Mouse (Mus musculus) limb, embryonic 15.5 days (tissue): Measurements from ENCODE around the gene Map3k4. TPM values are rescaled to one million over a fixed set of nuclear protein-coding genes. Genes with fewer than 3 reads are reported as not detected.
"Not testable (repeated sequence)": the region's sequence is repeated elsewhere in the genome, so short reads cannot be mapped to it uniquely, and the experiment has no call there.

Experiments used
- ATAC-seq: fragments of 200-750 bp; cut with Nextera tagmentation; 2 replicates; pipeline ENCODE4 v1.8.0; 2017; ENCODE audit warnings: low read depth, moderate TSS enrichment; ENCODE audit not compliant: insufficient number of reproducible peaks, low FRiP score, low TSS enrichment
- H3K27ac ChIP-seq: fragments of 300-500 bp; sonication (generic); 2 replicates; pipeline ENCODE4 v1.5.1; 2015; ENCODE audit warnings: moderate library complexity, mild to moderate bottlenecking, inconsistent platforms
- H3K27me3 ChIP-seq: fragments of 300-500 bp; sonication (generic); 2 replicates; pipeline ENCODE4 v1.6.1; 2015; ENCODE audit warnings: inconsistent platforms
- H3K36me3 ChIP-seq: fragments of 300-500 bp; sonication (generic); 2 replicates; pipeline ENCODE4 v1.6.1; 2015; ENCODE audit warnings: inconsistent platforms
- H3K4me1 ChIP-seq: fragments of 300-500 bp; sonication (generic); 2 replicates; pipeline ENCODE4 v1.6.1; 2015; ENCODE audit warnings: inconsistent platforms
- H3K4me2 ChIP-seq: fragments of 300-500 bp; sonication (generic); 2 replicates; pipeline ENCODE4 v1.6.1; 2015; ENCODE audit warnings: mild to moderate bottlenecking, inconsistent platforms
- H3K4me3 ChIP-seq: fragments of 300-500 bp; sonication (generic); 2 replicates; pipeline ENCODE4 v1.5.1; 2015; ENCODE audit warnings: mild to moderate bottlenecking, inconsistent platforms
- H3K9ac ChIP-seq: fragments of 300-500 bp; sonication (generic); 2 replicates; pipeline ENCODE4 v1.6.1; 2015; ENCODE audit warnings: inconsistent platforms
- H3K9me3 ChIP-seq: fragments of 300-500 bp; sonication (generic); 2 replicates; pipeline ENCODE4 v1.6.1; 2016; ENCODE audit warnings: inconsistent platforms
- WGBS: fragments of 180-500 bp; shearing (Covaris S2); methylation state at CpG from one replicate; pipeline ENCODE4 v1.1.7; 2015; 5-methylcytosine and 5-hydroxymethylcytosine counted together
- polyA plus RNA-seq: library from polyadenylated mRNA; unstranded; fragments of >200 nt; fragmentation: Nextera tagmentation; extraction: Ambion mirVana; gene quantifications from 2 replicates; pipeline ENCODE4 v1.2.1, GENCODE M21; 2015

Gene Map3k4
- polyA plus RNA-seq, 1 experiment from 2014 or later: 38.8 TPM

DNA sequence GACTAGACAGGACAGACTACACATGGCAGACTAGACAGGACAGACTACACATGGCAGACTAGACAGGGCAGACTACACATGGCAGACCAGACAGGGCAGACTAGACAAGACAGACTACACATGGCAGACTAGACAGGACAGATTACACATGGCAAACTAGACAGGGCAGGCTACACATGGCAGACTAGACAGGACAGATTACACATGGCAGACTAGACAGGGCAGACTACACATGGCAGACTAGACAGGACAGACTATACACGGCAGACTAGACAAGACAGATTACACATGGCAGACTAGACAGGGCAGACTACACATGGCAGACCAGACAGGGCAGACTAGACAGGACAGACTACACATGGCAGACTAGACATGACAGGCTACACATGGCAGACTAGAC is 28.8 kb downstream of the Map3k4 start:
- not testable (repeated sequence) for ATAC-seq, H3K27ac ChIP-seq, H3K9ac ChIP-seq, H3K4me2 ChIP-seq, H3K4me3 ChIP-seq, H3K9me3 ChIP-seq, H3K27me3 ChIP-seq, H3K36me3 ChIP-seq
- peaks cover 32% of the 10 kb centered on the region for H3K4me1 ChIP-seq
- WGBS: 92% methylated on average over 1 of the region's 1 CpGs

DNA sequence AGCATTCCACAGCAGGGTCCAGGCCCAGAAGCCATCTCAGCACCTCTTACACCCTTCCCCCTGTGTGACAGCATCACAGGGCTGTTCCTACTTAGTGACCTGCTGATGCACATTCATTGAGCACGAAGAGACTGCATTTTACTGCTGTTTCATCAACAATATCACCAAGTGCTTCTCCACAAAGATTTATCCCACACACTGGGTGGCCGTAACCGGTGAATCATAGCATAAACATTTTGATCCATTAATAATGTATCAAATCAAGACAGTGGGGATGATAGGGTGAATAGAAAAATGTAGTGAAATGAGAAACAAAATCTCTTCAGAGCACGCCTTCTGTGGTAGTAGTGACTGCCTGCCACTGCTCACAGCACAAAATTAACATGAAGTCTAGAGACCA is 29.7 kb downstream of the Map3k4 start:
- no peaks in the 10 kb centered on the region for H3K27me3 ChIP-seq
- H3K36me3 ChIP-seq: 0 out of 2 replicates have a peak, but pooled peaks cover 3% of the 10 kb centered on the region
- WGBS: 90% methylated on average over 4 of the region's 4 CpGs
- ATAC-seq: no peak
- H3K9me3 ChIP-seq: no peaks in the 10 kb centered on the region
- H3K4me1 ChIP-seq: peaks cover 23% of the 10 kb centered on the region
- H3K27ac ChIP-seq: no peak overlapping the region
- H3K4me3 ChIP-seq: no peak overlapping the region
- no peak overlapping the region for H3K4me2 ChIP-seq
- no peak overlapping the region for H3K9ac ChIP-seq

DNA sequence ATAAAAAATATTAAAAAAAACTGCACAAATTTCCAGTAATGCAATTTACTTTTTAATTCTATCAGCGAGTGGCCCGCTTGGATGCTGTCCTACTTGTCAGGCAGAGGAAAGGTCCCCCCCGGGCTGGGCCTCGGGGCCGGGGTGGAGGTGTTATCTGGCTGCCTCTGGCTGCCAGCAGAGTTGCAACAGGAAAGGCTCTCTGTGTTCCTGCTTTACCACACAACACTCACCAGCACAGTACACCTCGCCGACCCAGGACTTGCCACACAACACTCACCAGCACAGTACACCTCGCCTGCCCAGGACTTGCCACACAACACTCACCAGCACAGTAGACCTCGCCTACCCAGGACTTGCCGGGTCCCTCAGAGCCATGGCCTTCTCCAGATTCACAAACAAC is 38.8 kb downstream of the Map3k4 start:
- no peak for ATAC-seq
- Histone ChIP-seq H3K27ac (no peak overlapping the region), H3K4me2 (no peak overlapping the region), H3K9me3 (peaks cover 5% of the 10 kb centered on the region; the same call in 1 of the 2 replicates), H3K9ac (no peak overlapping the region), H3K4me3 (no peak overlapping the region), H3K36me3 (peaks cover 11% of the 10 kb centered on the region; the same call in 1 of the 2 replicates), H3K27me3 (no peaks in the 10 kb centered on the region), H3K4me1 (peaks cover 21% of the 10 kb centered on the region)
- 79% methylated on average over 10 of the region's 10 CpGs for WGBS

GRCm38 (mm10) chr17:12278073-12278472 is 40.5 kb downstream of the Map3k4 start:
- Histone ChIP-seq H3K4me1 (peaks cover 21% of the 10 kb centered on the region), H3K9ac (no peak overlapping the region), H3K9me3 (peaks cover under 1% of the 10 kb centered on the region; the same call in 1 of the 2 replicates), H3K27me3 (no peaks in the 10 kb centered on the region), H3K4me3 (no peak overlapping the region), H3K27ac (no peak overlapping the region), H3K36me3 (peaks cover 11% of the 10 kb centered on the region; the same call in 1 of the 2 replicates), H3K4me2 (no peak overlapping the region)
- no peak for ATAC-seq
- whole genome bisulfite sequencing: 66% methylated on average over 5 of the region's 5 CpGs

GRCm38 (mm10) chr17:12277297-12277696 is 41.3 kb downstream of the Map3k4 start:
- Histone ChIP-seq H3K4me2 (no peak overlapping the region), H3K9ac (no peak overlapping the region), H3K4me3 (no peak overlapping the region), H3K36me3 (peaks cover 11% of the 10 kb centered on the region; the same call in 1 of the 2 replicates), H3K27me3 (no peaks in the 10 kb centered on the region), H3K9me3 (no peaks in the 10 kb centered on the region), H3K27ac (peak overlapping the region; percentile 1; the same call in 1 of the 2 replicates), H3K4me1 (peaks cover 24% of the 10 kb centered on the region)
- ATAC-seq: no peak
- 68% methylated on average over 4 of the region's 4 CpGs for WGBS

DNA sequence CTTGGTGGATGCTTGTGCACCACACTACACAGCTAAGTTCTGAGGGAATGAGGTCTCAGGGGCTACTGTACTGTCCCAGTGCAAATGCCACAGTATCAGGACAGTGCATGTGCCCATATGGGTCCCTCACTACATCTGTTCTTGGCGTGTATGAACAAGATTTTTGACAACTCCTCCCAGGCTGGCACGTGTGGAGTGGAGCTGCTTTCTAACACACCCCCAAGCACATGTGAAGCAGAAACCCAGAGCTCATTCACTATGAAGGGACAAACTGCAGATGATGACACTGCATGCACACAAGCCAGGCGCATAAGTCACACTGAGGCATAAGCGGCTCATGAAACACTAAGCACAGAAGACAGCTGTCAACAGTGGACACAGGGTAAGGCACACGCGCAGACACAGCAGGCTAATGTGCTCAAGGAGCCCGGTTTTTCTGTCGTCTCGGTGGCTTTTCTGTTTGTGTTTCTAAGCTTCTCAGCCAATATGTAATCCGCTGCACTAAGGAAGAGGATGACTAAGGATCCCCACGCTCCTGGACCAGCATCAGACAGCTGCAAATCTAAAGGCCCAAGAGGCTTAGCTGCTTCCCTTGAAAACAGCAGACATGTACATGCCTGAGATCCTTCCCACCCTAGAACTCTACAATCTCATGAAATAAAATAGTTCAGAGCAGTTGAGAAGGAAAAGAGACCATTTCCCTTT is 41.9 kb downstream of the Map3k4 start:
- Histone ChIP-seq H3K4me3 (no peak overlapping the region), H3K4me1 (peaks cover 24% of the 10 kb centered on the region), H3K27ac (peak overlapping the region; percentile 1; the same call in 1 of the 2 replicates), H3K9me3 (no peaks in the 10 kb centered on the region), H3K27me3 (no peaks in the 10 kb centered on the region), H3K9ac (no peak overlapping the region), H3K4me2 (no peak overlapping the region), H3K36me3 (peaks cover 12% of the 10 kb centered on the region)
- no peak for ATAC-seq
- 74% methylated on average over 11 of the region's 11 CpGs for WGBS

DNA sequence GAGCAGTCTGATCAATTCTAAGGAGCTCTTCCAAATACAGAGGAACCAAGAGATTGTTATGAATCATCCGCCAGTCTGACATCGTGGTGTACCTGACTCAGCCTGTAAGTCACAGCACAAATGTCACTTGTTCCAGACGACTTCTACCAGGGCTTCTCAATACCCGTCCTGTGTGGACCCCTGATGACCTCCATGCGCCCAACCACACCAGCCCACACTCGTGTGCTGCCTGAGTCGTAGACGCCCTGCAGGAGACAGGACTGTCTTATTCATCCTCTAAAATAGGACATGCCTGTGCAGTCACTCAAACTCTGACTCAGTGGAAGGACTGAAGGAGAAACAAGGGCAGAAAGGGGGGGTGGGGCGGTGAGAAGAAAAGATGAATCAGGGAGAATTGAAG is 42.8 kb downstream of the Map3k4 start:
- no peak overlapping the region for H3K4me3 ChIP-seq
- H3K27ac ChIP-seq: no peak overlapping the region
- no peak overlapping the region for H3K9ac ChIP-seq
- no peak for ATAC-seq
- H3K9me3 ChIP-seq: no peaks in the 10 kb centered on the region
- peaks cover 21% of the 10 kb centered on the region for H3K36me3 ChIP-seq
- H3K27me3 ChIP-seq: no peaks in the 10 kb centered on the region
- H3K4me1 ChIP-seq: peaks cover 24% of the 10 kb centered on the region
- no peak overlapping the region for H3K4me2 ChIP-seq
- WGBS: 86% methylated on average over 9 of the region's 9 CpGs

- ATAC-seq: no peak
- H3K4me3 ChIP-seq: no peak overlapping the region
- H3K27ac ChIP-seq: no peak overlapping the region
- no peak overlapping the region for H3K4me2 ChIP-seq
- H3K9me3 ChIP-seq: no peaks in the 10 kb centered on the region
- peaks cover 33% of the 10 kb centered on the region for H3K36me3 ChIP-seq
- H3K9ac ChIP-seq: no peak overlapping the region
- no peaks in the 10 kb centered on the region for H3K27me3 ChIP-seq
- WGBS: 82% methylated on average over 5 of the region's 5 CpGs
- H3K4me1 ChIP-seq: peaks cover 19% of the 10 kb centered on the region
Observed at GRCm38 (mm10) chr17:12273032-12273431, 45.6 kb downstream of the Map3k4 start.

DNA sequence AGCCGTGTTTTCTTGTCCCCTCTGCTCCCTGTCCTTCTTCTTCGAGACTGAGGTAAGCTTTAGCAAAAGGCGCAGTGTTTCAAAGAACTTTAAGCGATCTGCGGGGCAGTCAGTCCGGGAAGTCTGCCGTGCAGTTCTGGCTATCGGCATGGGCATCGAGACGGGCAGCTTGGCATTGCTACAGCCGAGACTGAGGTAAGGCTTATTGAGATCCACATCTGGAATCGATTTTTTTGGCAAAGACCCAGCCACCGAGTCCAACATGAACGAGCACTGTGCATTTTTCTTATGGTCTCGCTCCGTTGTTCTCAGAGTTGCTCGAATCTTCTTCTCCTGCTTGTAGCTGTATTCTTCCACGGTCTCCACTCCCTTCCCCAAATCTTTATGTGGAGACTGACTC is 46.8 kb downstream of the Map3k4 start:
- no peak for ATAC-seq
- Histone ChIP-seq H3K9ac (no peak overlapping the region), H3K27ac (no peak overlapping the region), H3K27me3 (no peaks in the 10 kb centered on the region), H3K9me3 (no peaks in the 10 kb centered on the region), H3K4me1 (peaks cover 20% of the 10 kb centered on the region), H3K4me3 (no peak overlapping the region), H3K36me3 (peaks cover 32% of the 10 kb centered on the region), H3K4me2 (no peak overlapping the region)
- WGBS: 57% methylated on average over 18 of the region's 18 CpGs

GRCm38 (mm10) chr17:12268538-12268937 is 50.1 kb downstream of the Map3k4 start:
- 82% methylated on average over 10 of the region's 10 CpGs for WGBS
- H3K9ac ChIP-seq: no peak overlapping the region
- no peaks in the 10 kb centered on the region for H3K27me3 ChIP-seq

GRCm38 (mm10) chr17:12268091-12268490 is 50.5 kb downstream of the Map3k4 start:
- ATAC-seq: no peak
- Histone ChIP-seq H3K4me1 (peaks cover 37% of the 10 kb centered on the region), H3K9ac (no peak overlapping the region), H3K27me3 (no peaks in the 10 kb centered on the region), H3K36me3 (peaks cover 23% of the 10 kb centered on the region), H3K9me3 (no peaks in the 10 kb centered on the region), H3K27ac (no peak overlapping the region), H3K4me3 (no peak overlapping the region), H3K4me2 (no peak overlapping the region)
- 80% methylated on average over 4 of the region's 4 CpGs for WGBS

More at GRCm38 (mm10) chr17:12268538-12268937, 50.1 kb downstream of the Map3k4 start:
- H3K36me3 ChIP-seq: peaks cover 22% of the 10 kb centered on the region
- H3K4me2 ChIP-seq: no peak overlapping the region
- ATAC-seq: peak; percentile 23; the same call in 1 of the 2 replicates
- H3K27ac ChIP-seq: 0 out of 2 replicates have a peak overlapping the region, but pooled peaks have one; percentile 17
- H3K4me3 ChIP-seq: no peak overlapping the region
- H3K4me1 ChIP-seq: peaks cover 34% of the 10 kb centered on the region
- no peaks in the 10 kb centered on the region for H3K9me3 ChIP-seq
